Mouse (Mus musculus): Measurements from ENCODE around the gene Adamts7.

The Adamts7 gene

DNA sequence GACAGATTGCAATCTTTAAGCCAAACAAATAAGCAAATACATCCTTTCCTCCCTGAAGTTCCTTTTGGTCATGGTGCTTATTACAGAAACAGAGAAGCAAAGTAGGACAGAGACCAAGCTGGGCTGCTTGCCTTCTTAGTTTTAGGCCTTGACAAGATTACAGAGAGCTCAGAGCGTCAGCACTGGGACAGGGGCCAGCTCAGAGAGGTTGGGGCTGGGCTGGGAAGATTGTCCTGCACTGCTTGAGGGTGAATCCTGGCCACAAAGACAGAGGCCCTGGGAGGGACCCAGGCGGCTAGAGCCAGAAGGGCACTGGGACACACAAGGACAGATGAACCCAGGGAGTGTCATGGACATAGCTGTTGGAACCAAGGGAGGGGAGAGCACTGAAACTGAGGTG is 17.1 kb upstream of the Adamts7 start:
- DNase-seq (ENCODE audit: low read depth in 1 of 2, low spot score in 2 of 2) = no peak

DNA sequence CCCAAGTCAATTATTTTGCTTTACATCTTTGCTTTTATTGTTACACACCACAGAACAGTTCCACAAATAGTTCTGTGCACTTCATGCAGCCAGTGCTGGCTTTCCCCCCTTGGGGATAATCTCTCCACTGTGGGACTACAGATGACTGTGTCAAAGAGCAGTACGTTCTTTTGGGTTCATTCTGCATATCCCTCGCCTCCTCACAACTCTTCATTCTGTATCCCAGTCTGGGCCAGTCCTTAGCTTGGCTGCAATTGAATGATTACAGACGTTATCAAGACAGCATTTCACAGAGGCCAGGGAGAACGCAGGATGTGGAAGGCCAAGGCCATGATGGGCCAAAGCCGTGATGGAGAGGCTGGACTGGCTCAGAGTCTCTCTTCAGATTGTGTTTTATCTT is 16.0 kb upstream of the Adamts7 start:
- DNase-seq (ENCODE audit: low read depth in 1 of 2, low spot score in 2 of 2) = no peak

DNA sequence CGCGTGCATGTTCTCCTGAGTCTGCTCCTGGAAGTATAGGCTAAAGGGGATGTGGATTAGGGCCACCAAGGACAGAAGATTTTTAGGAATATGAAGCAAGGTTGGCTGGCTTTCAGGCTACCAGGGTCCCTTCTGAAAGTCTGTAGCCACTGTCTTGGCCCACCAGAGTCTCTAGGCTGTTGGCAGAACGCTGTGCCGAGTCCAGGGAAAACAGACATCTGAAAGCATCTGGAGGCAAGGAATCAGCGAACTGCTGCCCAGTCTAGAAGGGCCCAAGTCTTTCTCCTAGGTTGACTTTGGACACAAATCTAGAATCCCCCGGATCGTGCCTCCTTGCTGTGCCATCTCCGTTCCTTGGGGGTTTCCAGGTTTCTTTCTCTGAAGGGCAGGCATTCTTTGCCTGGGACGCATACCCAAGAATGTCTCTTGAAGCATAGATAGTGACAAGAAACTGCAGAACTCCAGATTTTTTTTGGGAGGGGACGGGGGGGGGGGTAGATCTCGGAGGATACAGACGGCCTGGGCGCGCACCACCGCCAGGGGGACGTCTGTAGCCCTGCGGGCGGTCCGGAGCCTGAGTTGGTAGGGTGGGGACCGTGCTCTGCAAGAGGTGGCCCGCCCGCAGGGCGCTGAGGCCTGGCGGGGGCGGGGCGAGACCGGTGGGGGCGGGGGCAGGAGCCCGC is 485 bp upstream of the Adamts7 start:
- DNase-seq (ENCODE audit: low read depth in 1 of 2, low spot score in 2 of 2) = no peak

DNA sequence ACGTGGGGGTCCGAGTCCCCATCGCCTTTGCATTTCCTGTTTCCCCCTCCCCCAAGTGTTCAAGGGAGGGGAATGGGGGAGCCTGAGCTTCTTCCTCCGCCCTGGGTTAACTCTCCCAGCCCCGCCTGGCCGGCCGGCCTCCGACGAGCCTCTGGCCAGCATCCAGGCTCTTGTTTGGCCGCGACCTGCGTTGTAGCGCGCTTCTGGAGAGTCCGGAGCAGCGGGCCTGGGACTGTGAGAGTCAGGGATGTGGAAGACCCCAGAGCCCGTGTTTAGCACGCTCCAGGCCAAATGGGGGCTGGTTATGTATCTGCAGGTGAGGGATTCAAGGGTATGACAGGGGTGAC is 853 bp downstream of the Adamts7 start:
- DNase-seq (ENCODE audit: low read depth in 1 of 2, low spot score in 2 of 2) = no peak

DNA sequence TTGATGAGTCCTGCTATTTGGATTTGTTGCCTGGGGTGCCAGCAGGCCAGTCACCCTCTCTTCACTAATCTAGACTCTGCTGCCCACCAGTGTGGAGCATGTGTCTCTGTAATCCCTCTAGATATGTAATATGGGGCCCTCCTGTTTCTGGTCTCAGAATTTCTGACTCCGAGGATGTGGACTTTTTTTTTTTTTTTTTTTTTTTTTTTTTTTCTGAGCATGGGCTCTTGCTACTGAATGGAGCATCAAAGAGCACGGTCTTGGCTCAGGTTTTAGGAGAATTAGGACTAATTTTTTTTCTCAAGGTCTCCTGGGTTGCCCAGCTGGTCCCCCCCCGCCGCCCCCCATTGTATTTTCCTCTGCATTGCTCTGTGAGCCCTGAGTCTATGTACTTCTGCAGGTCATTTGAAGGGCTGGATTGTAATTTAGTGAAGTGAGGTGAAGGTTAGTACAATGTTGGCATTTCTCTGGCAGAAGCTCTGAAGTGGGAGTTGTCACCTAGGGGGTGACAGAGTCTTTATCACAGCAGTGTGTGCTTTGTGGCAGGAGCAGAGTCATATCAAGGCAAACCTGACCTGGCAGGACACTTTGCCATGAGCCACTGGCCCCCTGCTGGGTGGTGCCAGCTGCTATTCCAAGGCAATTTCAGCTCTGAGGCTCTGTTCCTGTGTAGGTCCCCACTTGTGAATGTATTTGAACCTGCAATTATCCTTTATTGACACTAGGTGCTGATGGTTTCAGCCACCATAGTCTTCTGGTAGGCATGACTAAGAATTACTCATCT is 2.0 kb downstream of the Adamts7 start:
- no peak for DNase-seq (ENCODE audit: low read depth in 1 of 2, low spot score in 2 of 2)

DNA sequence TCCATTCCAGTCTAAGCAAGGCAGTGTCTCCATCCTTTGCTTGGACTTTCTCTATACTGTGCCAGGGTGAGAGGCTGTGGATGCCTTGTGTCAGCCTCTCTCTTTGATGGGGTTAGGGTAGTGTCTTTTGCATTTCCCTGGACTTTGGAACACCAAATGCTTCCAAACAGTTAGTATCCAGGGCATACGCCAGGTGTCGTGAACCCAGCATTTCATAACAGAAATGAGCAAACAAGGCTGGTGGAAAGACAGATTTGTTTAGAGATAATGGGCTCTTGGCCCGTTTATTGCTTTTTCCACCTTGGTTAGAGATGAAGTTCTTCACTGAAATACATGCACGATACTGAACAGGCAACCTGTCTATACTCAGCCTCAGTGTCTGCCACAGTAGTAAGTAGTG is 2.7 kb downstream of the Adamts7 start:
- DNase-seq (ENCODE audit: low read depth in 1 of 2, low spot score in 2 of 2) = no peak

DNA sequence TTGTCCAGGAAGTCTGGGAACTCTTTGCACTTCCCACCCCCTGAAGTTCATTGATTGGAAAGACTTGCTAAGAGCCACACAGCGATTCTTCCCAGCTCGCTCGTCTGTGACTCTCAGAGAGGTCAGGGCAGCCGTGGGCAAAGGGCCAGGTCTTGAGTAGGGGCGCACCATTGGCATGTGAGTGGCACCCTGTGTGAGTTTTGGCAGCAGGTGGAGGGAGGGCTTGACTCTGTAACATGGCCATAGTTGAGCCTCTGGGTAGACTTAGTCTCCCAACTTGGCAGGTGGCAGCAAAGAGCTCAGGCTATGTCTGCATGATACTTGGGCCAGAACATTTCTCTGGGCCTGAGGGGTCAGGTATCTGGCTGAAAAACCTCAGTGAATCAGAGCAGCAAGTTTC is 3.7 kb downstream of the Adamts7 start:
- no peak for DNase-seq (ENCODE audit: low read depth in 1 of 2, low spot score in 2 of 2)

DNA sequence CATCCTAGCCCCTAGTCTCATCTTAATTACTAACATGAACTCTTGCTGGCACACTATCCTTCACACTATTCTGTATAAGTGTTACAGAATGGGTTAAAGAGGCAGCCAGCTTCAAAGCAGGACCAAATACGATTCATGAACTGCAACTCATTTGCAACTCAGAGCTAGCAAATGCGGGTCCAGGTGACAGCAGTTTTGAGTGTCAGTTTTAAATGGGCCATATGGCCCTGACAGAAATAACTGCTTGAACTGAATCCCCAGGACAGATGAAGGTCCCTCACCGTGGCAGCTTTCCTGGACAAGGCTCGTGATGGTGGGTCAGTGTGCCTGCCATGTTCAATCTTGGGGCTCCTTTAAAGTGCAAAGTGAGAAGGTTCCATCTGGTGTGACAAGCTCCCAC is 7.1 kb downstream of the Adamts7 start:
- no peak for DNase-seq (ENCODE audit: low read depth in 1 of 2, low spot score in 2 of 2)

DNA sequence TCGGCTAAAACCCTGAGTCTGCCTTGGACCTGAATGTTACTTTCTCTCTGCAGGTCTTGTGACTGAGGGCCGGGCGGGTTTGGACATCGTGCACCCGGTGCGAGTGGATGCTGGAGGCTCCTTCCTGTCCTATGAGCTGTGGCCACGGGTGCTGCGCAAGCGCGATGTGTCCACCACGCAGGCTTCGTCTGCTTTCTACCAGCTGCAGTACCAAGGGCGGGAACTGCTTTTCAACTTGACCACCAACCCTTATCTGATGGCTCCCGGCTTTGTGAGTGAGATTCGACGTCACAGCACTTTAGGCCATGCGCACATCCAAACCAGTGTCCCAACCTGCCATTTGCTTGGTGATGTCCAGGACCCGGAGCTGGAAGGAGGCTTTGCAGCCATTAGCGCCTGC is 8.6 kb downstream of the Adamts7 start:
- no peak for DNase-seq (ENCODE audit: low read depth in 1 of 2, low spot score in 2 of 2)

DNA sequence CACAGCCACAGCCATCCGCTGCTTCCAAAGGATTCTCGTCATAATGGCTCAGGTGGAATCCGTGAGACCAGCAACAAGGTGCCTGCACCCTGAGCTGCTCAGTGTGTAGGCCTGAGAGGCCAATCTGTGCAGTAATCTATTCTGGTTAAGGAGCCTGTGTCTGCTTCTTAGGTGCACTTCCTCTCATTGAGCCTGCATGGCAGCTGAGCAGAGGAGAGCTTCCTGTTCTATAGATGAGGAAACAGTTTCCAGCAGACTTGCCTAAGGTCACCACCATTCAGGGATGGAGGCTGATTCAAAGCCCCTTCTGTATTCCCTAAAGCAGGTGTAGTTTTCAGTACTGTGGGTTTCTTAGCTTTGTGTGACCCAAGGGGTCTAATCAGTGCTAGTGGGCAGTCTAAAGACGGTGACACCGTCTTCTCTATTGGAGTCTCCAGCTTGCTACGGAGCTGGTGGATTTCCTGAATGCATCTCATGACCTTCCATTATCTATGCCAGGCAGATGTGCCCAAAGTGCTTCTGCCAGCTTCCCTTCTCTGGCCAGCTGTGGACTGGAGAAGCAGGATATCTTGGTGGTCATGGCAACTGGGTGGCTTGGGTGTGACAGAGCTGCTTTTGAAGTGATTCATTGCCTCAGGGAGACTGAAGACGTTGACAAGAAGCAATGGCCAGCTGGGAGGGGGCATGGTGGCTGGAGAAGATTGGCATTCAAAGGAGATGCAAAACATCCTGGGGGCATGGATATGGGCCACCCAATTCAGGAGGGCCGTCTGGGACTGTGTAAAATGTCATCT is 9.9 kb downstream of the Adamts7 start:
- no peak for DNase-seq (ENCODE audit: low read depth in 1 of 2, low spot score in 2 of 2)

DNA sequence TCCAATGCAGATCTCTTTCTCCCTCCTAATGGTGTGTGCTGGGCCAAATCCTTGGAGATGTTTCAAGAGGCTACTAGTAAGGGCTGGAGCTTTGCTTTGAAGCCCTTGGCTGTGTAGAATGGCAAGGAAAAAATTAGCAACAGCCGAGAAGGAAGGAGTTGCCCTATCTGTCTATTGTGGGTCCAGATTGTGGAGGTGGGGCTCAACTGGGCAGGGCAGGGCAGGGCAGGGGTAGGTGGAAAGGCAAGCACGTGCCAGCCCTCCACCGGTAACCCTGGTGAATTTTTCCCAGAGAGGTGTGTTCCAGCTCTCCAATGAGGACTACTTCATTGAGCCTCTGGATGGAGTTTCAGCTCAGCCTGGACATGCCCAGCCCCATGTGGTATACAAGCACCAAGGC is 10.5 kb downstream of the Adamts7 start:
- no peak for DNase-seq (ENCODE audit: low read depth in 1 of 2, low spot score in 2 of 2)

DNA sequence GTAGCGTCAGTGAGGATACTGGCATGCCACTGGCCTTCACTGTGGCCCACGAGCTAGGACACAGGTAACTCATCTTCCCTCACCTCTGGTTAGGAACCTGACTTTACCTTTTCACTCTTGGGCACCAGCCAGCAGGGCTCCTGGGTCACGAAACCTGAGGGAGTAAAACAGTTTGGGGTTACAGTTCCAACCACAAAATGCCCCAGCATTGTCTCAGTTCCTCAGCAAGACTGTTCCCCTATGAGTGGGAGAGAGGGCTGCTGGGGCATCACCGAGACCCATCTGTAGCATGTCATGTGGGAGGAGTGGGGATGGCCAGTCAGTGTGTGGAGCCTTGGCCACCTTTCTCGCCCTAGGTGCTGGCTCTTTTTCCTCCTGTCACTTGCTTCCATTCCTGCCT is 16.5 kb downstream of the Adamts7 start:
- DNase-seq (ENCODE audit: low read depth in 1 of 2, low spot score in 2 of 2) = no peak

DNA sequence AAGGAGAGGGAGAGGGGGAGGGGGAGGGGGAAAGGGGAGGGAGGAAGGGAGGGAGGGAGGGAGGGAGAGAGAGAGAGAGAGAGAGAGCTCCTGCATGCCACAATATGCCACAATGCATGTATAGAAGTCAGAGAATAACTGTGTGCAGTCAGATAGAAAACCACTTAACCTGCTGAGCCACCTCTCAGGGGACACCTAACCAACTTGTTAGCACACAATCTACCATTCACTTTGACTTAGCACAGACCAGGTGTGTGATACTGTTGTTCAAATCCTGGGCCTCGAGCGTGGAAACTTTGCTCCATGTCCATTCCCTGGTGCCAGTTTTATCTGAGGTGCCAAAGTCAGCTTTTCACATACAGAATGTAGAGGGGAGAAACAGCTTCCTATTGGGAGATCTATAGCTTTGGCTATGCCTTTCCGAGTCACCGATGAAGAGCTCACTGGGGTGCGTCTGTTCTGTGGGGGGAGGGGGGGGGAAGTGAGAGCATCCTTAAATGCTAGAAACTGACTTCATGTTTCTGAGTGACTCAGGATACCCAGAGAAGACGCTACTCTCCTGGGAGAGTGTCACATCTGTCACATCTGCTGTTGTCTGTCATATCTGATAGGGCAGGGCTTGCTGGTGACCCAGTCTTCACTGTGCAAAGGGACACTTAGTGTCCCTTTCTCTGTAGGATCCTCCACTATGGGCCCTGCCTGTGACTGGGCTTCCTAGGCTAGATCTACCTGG is 19.0 kb downstream of the Adamts7 start:
- DNase-seq (ENCODE audit: low read depth in 1 of 2, low spot score in 2 of 2) = no peak

DNA sequence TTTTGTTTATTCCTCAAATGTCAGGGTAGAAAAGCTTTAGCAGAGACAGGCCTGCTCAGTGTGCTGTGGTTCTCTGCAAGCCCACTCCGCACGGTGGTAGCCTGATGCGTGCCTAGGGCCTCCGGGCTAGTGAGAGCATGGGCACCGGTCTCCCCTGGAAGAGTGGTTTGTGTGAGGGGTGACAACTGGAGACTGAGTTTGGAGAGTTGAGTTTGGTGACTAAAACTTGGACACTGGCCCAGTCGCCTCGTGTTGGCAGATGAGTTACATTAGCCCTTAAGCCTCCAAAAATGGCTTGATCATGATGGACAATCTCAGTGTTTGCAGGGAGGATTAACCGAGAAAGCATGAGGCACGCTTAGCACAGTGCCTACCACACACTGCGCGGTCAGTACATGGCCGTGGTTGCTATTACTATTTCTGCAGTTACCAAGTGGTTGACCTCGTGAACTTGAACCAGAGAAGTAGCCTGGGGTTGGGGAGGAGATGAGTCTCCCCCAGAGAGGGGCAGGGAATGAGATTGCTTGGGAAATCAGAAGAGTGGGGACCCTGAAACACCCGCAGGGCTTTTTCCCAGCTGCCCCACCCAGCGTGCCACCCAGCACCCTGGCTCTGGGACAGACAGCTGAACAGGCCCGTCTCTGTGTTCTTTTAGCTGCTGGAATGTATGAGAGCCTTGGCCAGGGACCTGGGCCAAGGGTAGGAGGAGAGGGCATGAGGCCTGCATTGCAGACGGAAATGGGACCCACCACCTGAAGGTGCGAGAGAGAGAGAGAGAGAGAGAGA is 20.0 kb downstream of the Adamts7 start:
- DNase-seq (ENCODE audit: low read depth in 1 of 2, low spot score in 2 of 2) = no peak

DNA sequence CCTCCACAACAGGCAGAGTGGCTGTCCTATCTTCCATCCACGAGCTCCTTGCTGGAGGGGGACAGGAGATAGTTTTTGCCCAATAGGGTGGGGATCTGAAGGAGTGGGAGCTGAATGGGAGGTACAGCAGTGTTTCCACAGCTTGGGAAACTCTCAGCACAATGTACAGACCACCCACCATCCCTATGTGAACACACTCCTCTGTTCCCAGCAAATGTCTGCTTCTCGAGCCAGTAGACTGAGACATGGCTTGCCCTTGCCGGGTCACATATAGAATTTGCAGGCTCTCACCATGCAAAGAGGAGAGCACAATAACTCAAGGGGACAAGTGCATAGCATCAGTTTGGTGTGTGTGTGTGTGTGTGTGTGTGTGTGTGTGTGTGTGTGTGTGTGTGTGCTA is 20.7 kb downstream of the Adamts7 start:
- no peak for DNase-seq (ENCODE audit: low read depth in 1 of 2, low spot score in 2 of 2)

DNA sequence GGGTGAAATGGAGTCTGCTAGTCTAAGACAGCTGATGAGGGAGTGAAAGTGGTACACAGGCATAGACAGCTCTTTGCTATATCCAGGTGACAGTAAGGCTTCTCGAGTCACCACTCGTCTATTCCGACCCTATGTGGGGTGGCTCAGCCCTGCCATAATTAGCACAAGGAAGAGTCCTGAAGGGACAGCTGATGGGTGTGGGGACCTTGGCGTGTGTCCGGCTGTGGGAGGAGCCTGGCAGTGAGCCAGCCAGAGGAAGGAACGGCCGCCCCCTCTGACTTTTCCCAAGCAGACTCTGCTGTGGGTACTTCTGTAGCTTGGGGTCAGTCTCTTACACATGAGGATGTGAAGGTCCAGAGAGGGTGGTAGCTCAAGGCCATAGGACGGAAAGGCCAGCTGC is 21.2 kb downstream of the Adamts7 start:
- no peak for DNase-seq (ENCODE audit: low read depth in 1 of 2, low spot score in 2 of 2)

DNA sequence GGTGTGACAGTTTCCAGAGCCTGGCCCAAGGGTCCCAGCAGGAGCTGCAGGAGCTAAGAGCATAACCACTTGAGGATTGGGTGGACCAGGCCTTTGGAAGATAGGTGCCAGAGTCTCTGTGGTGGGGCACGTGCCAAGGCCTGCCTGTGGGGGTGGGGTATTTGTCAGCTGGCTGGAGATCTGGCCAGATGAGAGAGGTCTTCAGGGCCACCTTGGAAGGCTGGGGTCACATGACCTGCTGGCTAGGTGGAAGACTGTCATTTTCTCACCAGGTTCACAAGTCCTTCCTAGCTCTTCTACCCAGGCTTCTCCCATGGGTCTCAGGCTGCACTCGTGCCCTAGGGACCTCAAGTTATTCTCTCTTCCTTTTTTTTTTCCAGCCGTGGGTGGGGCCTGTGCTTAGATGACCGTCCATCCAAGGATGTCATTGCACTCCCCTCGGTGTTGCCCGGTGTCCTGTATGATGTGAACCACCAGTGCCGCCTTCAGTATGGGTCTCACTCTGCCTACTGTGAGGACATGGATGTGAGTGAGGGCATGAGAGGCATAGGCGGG is 22.6 kb downstream of the Adamts7 start:
- DNase-seq (ENCODE audit: low read depth in 1 of 2, low spot score in 2 of 2) = no peak

DNA sequence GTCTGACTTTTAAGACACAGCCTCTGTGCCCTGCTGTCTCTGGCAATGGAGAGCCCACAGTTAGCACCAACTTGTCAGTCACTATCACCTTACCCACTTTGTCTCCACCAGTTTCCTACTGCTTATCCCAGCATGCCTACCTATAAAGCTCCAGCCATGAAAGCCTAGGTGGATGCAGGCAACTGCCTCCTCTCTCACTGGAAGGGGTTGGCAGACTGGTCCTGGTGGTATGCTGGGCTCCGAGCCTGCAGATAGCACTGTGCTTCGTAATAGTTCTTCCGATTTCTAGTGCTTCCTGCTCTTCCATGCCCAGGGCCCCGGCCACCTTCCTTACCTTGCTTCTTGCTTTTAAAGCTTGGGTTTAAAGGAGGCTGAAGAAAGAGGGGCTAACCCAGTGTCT is 26.0 kb downstream of the Adamts7 start:
- no peak for DNase-seq (ENCODE audit: low read depth in 1 of 2, low spot score in 2 of 2)

DNA sequence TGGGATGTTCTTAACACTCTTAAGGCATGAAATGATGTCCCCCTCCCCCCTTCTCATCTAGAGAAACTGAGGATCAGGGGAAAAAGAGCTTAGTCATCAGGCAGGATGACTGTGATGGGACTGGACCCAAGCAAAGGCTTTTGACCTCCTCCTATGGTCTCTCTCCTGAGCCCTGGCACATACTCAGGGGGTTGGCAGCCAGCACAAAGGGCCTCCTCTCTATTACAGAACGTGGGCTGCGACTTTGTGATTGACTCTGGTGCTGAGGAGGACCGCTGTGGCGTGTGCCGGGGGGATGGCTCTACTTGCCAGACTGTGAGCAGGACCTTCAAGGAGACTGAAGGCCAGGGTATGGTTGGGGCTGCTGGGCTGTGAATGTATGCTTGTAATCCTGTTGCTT is 26.5 kb downstream of the Adamts7 start:
- no peak for DNase-seq (ENCODE audit: low read depth in 1 of 2, low spot score in 2 of 2)

DNA sequence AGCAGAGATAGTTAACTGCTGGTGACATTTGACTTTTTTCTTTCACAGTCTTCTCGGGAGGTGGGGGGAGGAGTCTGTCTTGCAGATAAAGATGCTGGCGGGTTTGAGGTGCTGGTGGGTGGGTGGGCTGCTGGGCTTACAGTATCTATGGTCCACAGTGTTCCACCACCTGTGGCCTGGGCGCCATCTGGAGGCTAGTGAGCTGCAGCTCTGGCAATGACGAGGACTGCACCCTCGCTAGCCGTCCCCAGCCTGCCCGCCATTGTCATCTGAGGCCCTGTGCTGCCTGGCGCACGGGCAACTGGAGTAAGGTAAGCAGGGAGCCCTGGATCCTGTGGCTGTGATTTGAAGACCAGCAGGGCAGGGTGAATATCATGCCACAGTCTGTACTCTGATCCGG is 32.1 kb downstream of the Adamts7 start:
- no peak for DNase-seq (ENCODE audit: low read depth in 1 of 2, low spot score in 2 of 2)

DNA sequence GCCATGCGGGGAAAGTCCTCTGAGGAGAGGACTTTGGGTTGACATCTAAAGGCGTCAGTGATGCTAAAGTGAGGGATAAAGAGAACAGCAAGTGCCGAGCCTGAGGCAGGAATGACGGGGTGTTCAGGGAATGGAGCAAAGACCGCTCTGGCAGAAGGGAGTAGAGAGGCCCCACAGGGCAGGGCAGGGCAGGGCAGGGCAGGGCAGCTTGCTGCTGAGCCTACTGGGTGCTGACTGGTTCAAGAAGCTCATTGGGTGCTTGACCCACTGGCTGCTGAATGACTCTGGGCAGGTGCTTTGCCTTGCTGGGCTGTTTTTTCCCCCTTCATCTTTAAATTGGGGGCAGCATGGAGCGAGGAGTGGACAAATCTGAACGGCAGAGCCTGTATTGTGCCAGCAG is 33.4 kb downstream of the Adamts7 start:
- no peak for DNase-seq (ENCODE audit: low read depth in 1 of 2, low spot score in 2 of 2)
